Mouse (Mus musculus) gastrocnemius, adult 2 months (tissue): ENCODE results near the gene Rcan1. TPM values are rescaled to one million over a fixed set of nuclear protein-coding genes. Genes with fewer than 3 reads are reported as not detected.
A peak's percentile ranks its signal among the peaks of the same experiment; 100 is the strongest.
"Not testable (repeated sequence)": the region's sequence is repeated elsewhere in the genome, so short reads cannot be mapped to it uniquely, and the experiment has no call there.

Source experiments
- DNase-seq: peaks from one replicate; pipeline ENCODE4 v3.0.0; 2022
- H3K27ac ChIP-seq: fragments of 200-600 bp; 2 replicates; pipeline ENCODE4 v1.8.1; 2022; ENCODE audit warnings: mild to moderate bottlenecking
- H3K4me3 ChIP-seq: fragments of 200-600 bp; 2 replicates; pipeline ENCODE4 v1.8.1; 2022; ENCODE audit warnings: mild to moderate bottlenecking, moderate library complexity
- CTCF ChIP-seq: fragments of 200-600 bp; IDR thresholded peaks from 2 replicates; pipeline ENCODE4 v1.8.1; 2022; ENCODE audit warnings: antibody characterized with exemption, mild to moderate bottlenecking, moderate library complexity
- intact Hi-C: fragments of 180-260 bp; cut with DNase I; formaldehyde crosslinking; loops from one replicate; pipeline ENCODE4 v1.15.1; 2025
- long read RNA-seq, 2 experiments: library from polyadenylated mRNA; stranded (forward); transcript quantifications; one replicate each; pipeline ENCODE4 v2.0.0; 2021
- total RNA-seq, 2 experiments: library from RNA; stranded (reverse); gene quantifications; 2 replicates each; pipeline ENCODE4 v1.2.3; 2021

Gene Rcan1
- total RNA-seq = 10 to 100 TPM; 76.4 to 93.3 TPM
- long read RNA-seq, experiment 1, transcript Rcan1-202 (4 exons, 2,324 nt) = minor isoform, 63 of 235 reads
- long read RNA-seq, experiment 1, transcript Rcan1-201 (4 exons, 2,190 nt) = major isoform, 161 of 235 reads
- long read RNA-seq, experiment 1, partial matches to known transcripts = 2 of 235 reads
- long read RNA-seq, experiment 1, other reads (novel, unspliced or antisense) = 9 of 235 reads
- long read RNA-seq, experiment 2, transcript Rcan1-201 (4 exons, 2,190 nt) = major isoform, 342 of 427 reads
- long read RNA-seq, experiment 2, transcript Rcan1-202 (4 exons, 2,324 nt) = minor isoform, 60 of 427 reads
- long read RNA-seq, experiment 2, partial matches to known transcripts = 4 of 427 reads
- long read RNA-seq, experiment 2, other reads (novel, unspliced or antisense) = 21 of 427 reads

DNA sequence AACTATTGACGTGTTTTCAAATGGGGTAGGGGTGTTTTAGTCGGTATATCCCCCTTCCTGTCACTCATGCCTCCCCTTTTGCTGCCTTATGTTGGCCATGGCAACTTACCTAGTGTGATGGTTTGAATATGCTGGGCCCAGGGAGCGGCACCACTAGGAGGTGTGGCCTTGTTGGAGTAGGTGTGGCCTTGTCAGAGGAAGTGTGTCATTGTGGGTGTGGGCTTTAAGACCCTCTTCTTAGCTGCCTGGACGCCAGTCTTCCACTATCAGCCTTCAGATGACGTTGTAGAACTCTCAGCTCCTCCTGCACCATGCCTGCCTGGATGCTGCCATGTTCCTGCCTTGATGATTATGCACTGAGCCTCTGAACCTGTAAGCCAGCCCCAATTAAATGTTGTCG is at the start of gene Rcan1:
TSS of gene Rcan1 (minus strand) at position 162 of the 400 bp plus-strand sequence.
- TF ChIP-seq CTCF = no peak
- no peak within 1 kb of the TSS for H3K4me3 ChIP-seq
- intact Hi-C loops = no loop called here
- H3K27ac ChIP-seq = no peak within 1 kb of the TSS
- no peak for DNase-seq

DNA sequence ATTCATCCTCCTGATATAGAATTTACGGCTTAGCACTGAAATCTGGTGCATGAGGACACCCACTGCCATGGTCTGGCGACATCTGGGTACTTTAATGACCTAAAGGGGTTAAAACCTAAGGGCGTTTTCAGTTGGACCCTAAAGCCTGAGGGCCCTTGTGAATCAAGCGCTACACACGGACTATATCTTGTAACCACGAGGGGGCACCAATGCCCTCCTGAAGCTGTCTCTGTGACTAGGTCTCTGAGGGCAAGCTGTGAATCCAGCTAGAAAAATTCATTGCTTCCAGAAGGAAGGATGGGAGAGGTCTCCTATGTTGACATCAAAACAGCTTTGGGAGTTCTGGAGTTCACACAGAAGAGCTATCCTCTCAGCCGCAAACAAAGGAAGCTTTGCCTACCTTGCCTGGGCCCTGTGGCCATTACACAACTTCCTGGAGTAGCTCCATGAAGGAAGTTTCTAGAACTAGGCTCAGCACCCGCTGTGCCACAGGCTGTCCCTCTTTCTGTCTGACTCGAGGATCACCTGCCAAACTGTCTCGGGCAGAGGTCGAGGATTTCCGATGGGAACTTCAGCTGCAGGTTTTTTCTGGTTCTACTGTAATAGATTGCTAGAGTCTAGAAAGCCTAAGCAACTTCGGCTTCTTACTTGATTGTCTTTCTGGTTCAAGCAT is 49.3 kb upstream of the Rcan1 start:
- peak; percentile 32 for DNase-seq
- peak; percentile 61 for TF ChIP-seq CTCF
- intact Hi-C loops = loop anchor here (5.0 kb wide), 1 partner anchor 1022 kb away; no protein-coding TSS in a partner anchor
- no peak overlapping the region for H3K27ac ChIP-seq
- H3K4me3 ChIP-seq = no peak overlapping the region

DNA sequence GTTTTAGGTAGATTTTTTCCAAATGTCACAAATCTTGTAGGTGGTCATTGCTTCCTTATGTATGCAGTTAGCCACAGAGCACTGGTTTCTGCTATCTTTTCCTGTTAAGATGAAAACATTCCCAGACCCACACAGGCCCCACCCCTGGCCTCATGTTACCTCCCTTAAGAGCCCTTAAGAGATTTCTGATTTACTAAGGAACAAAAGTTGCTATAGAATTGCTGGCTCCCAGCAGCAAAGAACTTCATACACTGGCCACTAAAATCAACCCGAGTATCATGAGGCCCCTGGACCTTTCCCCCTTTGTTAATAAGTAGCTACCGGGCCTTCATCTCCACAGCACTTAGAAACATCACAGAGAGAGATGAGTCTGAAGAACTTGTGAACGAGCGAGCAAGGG is 48.1 kb upstream of the Rcan1 start:
- intact Hi-C loops = no loop called here
- TF ChIP-seq CTCF = no peak
- no peak overlapping the region for H3K4me3 ChIP-seq

DNA sequence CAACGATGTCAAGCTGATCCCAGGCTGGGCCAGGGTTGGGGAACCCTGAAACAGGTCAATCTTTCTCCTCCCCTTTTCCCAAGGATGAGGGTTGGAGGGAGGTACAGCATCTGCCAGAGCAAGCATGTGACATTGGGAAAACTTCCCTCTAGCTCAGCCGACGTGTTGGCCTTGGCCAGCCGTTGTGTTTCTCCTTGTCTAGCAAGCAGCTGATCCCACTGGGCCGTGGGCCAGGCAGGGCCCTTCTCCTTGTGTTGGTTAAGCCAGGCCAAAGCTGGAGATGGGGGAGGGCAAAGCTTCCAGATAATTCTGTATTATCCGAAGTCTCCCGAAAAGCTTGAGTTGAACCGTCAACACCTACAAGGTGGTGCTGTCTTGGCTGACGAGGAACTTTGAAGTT is 45.5 kb upstream of the Rcan1 start:
- no peak for DNase-seq
- no peak overlapping the region for H3K27ac ChIP-seq
- H3K4me3 ChIP-seq = no peak overlapping the region
- intact Hi-C loops = no loop called here
- no peak for TF ChIP-seq CTCF

More for the DNA sequence above, 48.1 kb upstream of the Rcan1 start:
- no peak overlapping the region for H3K27ac ChIP-seq
- no peak for DNase-seq

DNA sequence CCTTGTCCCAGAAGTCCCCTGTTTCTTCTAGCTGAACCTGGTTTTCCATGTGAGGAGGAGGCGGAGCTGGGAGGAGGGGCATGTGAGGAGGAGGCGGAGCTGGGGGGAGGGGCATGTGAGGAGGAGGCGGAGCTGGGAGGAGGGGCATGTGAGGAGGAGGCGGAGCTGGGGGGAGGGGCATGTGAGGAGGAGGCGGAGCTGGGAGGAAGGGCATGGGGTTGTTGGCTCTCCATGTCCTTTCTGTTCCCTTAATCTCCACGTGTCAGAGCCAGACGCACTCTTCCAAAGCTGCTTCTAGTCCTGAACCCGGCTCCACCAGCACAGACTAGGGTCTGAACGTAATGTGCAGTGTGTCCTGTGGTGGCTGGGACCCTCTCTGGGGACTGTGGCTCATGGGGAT is 44.2 kb upstream of the Rcan1 start:
- H3K27ac ChIP-seq, intact Hi-C loops, H3K4me3 ChIP-seq, DNase-seq: not testable (repeated sequence)

DNA sequence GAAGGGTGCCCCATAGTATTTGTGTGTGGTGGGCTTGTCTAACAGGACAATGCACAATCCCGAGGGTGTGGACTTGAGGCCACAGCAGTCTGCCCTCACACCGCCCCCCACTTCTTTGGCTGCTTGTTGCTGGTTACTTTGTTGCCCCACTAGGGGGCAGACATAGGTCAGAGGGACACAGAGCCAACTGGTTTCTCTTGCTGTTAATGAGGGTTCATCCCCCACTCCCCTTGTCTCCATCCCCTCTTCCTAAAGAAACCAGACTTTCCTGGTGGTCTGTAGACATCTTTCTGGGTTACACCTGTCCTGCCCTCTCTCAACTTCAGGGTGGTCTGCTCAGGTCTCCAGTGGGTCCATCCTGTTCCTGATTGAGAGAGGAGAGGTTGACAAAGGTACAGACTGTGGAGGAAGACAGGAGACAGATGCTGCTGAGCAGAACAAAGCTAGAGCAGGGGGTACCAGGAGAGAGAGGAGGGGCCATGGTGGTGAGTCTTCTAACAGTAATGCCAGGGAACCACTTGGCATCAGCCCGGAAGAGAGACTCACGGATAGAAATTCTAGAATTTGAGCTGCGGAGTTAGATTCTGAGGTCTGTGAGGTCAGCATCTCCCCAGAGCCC is 41.2 kb upstream of the Rcan1 start:
- H3K27ac ChIP-seq = no peak overlapping the region
- intact Hi-C loops = no loop called here
- TF ChIP-seq CTCF = peak; percentile 62
- no peak overlapping the region for H3K4me3 ChIP-seq
- no peak for DNase-seq

DNA sequence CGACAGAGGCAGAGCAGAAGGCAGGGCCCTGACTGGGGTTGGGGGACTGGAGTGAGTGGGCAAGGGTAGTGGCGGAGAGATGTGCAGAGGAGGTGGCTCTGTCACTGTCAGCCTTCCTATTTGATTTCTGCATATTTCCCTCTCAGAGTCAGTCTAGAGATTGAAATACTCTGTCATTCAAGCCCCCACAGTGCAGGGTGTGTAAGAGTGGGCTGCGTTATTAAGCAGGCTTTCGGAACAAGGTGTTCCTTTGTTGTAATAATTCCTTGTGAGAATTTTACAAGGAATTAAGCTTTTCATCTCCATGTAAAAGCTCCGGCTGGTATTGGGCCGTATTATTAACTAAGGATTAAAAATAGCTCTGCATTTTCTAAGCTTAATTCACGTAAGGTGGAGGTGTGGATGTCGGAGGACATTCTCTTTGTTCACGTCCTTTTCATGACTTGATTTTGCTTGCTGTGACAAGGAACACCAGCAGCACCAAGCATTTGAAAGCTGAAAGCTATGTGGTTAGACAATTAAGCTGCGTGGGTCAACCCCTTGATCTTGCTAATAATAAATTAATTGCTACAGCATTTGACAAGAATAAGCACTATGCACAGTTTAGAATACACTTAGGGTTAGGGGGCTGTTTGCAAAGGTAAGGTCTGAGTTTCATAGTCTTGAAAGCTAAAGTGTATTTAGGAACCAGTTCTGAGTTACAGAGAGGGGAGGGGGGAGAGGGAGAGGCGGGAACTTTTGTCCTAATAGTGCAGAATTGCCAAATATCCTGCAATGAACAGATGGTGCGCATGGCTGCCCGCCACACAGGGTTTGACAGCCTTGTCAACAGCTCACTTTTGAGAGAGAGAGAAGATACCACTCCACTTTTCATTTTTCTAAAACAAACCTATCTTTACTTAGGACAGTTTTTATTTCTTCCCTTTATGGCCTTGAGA is 40.4 kb upstream of the Rcan1 start:
- intact Hi-C loops = no loop called here
- DNase-seq = no peak
- Histone ChIP-seq H3K4me3 (no peak overlapping the region), H3K27ac (no peak overlapping the region)
- no peak for TF ChIP-seq CTCF

DNA sequence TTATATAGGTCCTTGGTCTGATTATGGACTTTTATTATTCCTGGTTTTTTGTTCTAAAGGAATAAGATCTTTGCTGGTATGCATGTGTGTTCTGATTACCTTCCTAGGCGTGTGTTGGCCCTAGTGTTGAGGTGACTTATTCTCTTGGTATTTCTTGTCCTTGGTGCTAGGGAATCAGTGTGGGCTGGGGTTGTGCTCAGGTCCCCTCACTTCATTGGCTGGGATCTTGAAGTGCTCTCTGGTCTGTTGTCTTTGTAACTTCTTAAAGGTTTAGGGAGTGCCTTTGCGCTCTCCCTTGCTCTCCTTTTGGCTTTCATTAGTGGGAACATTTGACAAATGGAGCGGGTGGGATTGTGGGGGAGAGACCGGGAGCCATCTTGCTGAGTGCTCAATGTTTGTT is 36.9 kb upstream of the Rcan1 start:
- DNase-seq = no peak
- intact Hi-C loops = no loop called here
- Histone ChIP-seq H3K27ac (no peak overlapping the region), H3K4me3 (no peak overlapping the region)
- no peak for TF ChIP-seq CTCF

DNA sequence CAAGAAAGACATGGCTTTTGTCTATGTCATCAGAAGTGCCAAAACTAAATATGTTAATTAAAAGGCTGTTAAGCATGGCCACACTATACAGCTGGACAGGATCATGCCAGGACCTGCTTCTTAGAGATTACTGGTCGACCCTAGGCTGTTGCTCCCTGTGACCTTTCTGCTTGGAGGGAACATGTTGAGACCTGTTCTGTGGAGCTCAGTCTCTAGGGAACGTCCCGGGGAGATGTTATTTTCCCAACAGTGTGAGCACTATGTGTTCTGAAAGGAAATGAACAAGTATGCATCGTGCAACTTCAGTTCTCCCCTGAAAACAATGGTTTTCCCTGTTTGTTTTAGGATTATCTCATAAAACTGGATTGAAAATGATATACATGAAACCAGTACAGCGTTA is 32.4 kb upstream of the Rcan1 start:
- Histone ChIP-seq H3K27ac (no peak overlapping the region), H3K4me3 (no peak overlapping the region)
- intact Hi-C loops = no loop called here
- TF ChIP-seq CTCF = no peak
- no peak for DNase-seq

DNA sequence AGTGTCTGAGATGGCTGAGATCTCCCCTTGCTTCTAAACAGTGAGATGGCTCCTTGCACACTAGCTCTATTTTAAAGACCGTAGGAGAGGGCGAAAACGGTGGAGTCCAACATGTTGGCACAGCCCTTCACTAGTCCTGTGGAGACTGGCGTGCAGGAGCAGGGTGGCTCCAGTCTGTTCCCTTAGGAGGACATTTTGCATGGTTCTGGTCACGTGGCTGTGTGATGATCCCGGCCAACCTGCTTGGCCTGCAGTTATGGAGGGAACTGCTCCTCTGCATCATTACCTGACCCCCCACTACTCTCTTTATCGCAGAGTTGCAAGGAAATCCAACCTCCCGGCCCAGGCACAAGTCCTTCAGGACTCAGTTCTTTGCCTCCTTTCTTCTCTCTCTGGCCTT is 29.9 kb upstream of the Rcan1 start:
- DNase-seq = no peak
- Histone ChIP-seq H3K4me3 (no peak overlapping the region), H3K27ac (no peak overlapping the region)
- no peak for TF ChIP-seq CTCF
- intact Hi-C loops = no loop called here

DNA sequence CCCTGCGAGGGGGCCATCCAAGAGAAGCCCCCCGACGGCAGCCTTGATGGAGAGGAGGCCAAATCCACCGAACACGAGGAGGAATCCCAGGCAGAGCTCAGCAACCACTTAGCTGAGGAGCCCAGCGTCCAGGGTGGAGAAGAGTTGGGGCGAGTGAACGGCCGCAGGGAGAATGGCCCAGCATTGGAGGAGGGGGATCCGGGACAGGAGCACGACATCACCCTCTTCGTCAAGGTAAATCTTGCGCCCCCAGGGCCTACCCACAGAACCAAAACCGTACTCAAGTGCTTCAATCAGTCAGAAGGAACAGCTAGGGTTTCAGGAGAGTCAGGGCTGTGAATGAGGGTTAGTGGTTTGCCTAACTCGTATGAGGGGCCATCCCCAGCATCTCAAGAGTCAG is 28.7 kb upstream of the Rcan1 start:
- no peak overlapping the region for H3K27ac ChIP-seq
- DNase-seq = no peak
- intact Hi-C loops = no loop called here
- H3K4me3 ChIP-seq = no peak overlapping the region; the same call in 1 of the 2 replicates
- no peak for TF ChIP-seq CTCF

DNA sequence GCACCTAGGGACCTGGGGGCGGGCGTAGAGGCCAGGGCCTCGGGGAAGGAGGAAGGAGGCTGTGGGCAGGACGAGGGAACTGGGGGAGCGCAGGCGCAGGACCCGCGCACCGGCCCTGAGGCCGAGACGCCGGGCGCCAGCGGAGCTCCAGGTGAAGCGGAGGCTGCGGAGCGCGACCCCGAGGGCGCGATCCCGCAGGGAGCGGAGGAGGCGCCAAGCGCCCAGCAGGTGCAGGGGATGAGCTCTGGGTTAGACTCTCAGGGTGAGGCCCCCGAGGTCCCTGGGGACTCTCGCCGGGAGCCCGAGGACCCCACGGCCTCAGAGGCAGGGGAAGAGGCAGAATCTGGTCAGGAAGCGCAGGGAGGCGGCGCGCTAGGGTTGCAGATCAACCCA is 27.9 kb upstream of the Rcan1 start:
- peak overlapping the region; percentile 57 for H3K4me3 ChIP-seq
- TF ChIP-seq CTCF = no peak
- intact Hi-C loops = no loop called here
- DNase-seq = no peak
- no peak overlapping the region for H3K27ac ChIP-seq
